Comparison of ENCODE assay signal across 18 mouse cellular contexts in the genomic region with DNA sequence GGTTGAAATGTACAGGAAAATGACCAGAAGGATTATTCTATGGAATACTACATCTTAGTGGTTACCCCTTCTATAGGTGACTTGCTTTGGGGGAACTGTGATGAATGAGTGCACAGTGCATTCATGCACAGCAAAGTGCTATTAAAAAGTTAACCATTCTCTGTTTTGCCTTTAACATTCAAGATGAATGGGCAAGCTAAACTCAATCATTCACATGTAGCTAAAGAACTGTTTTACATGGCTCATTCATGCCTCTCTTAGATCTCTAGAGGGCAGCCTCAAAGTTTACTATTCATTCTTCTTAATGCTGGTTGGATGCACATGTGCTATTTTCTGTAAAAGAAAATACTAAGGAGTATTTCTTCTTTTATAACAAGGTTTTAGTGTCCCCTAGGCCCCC.
"Had no signal": no experiment of that assay in that cellular context is flagged by ENCODE, and none has a peak within 500 bp of the region (broad histone marks: within the 10 kb centered on the region; RNA-seq: fewer than 3 reads in every experiment).

No protein-coding gene starts in this region.

- H3K9ac ChIP-seq: lung, embryonic 14.5 days; midbrain, embryonic 12.5 days; neural tube, embryonic 13.5 days; neural tube, embryonic 15.5 days; stomach, embryonic 15.5 days had no signal

- H3K4me3 ChIP-seq: midbrain, embryonic 10.5 days; midbrain, embryonic 12.5 days; myocyte; neural tube, embryonic 13.5 days; neural tube, embryonic 15.5 days; stomach, embryonic 15.5 days had no signal

- DNase-seq: lung, embryonic 14.5 days; lung, postnatal 10 days; lung, postnatal 4 days; midbrain, embryonic 14.5 days; retina, postnatal 1 day; right cerebral cortex, adult 18-20 months; right cerebral cortex, postnatal 14 days; thymus, adult 2 months; thymus, postnatal 25 days; thymus, postnatal 4 days had no signal

- H3K36me3 ChIP-seq: midbrain, embryonic 10.5 days; midbrain, embryonic 12.5 days; neural tube, embryonic 13.5 days; neural tube, embryonic 15.5 days; stomach, embryonic 15.5 days had no signal

- H3K9me3 ChIP-seq: midbrain, embryonic 10.5 days; midbrain, embryonic 12.5 days; neural tube, embryonic 13.5 days; neural tube, embryonic 15.5 days; stomach, embryonic 15.5 days had no signal

- H3K27ac ChIP-seq: midbrain, embryonic 10.5 days; midbrain, embryonic 12.5 days; neural tube, embryonic 13.5 days; neural tube, embryonic 15.5 days; stomach, embryonic 15.5 days; stomach, postnatal 0 days had no signal

- H3K4me2 ChIP-seq: lung, embryonic 14.5 days; midbrain, embryonic 12.5 days; neural tube, embryonic 13.5 days; neural tube, embryonic 15.5 days; stomach, embryonic 15.5 days had no signal

- H3K4me1 ChIP-seq: stomach, embryonic 15.5 days had no signal

- ATAC-seq: midbrain, embryonic 16.5 days had no signal

- H3K27me3 ChIP-seq: midbrain, embryonic 12.5 days; stomach, embryonic 15.5 days had no signal
